Mouse (Mus musculus) right cerebral cortex, postnatal 25 days (tissue): ENCODE measurements at regions not wholly inside any gene's neighbourhood (a gene's known extent, or its start where the extent isn't known, plus 50 kb on each side); places are given as distances from the start of the nearest gene placed in this dataset.

Experiments used
- DNase-seq: peaks from one replicate; pipeline ENCODE4 v3.0.0; 2022

- no peak for DNase-seq
These were observed 193.5 kb upstream of the Arpp21 start for GRCm38 (mm10) chr9:112429196-112429595.

- no peak for DNase-seq
These were observed 170.1 kb upstream of the Arpp21 start for GRCm38 (mm10) chr9:112405772-112406315.

- DNase-seq: no peak
These were observed 135.0 kb upstream of the Arpp21 start for GRCm38 (mm10) chr9:112370746-112371145.

- DNase-seq: no peak
These were observed 131.6 kb upstream of the Arpp21 start for GRCm38 (mm10) chr9:112367291-112367690.

GRCm38 (mm10) chr9:112361355-112361754 is 125.6 kb upstream of the Arpp21 start:
- no peak for DNase-seq

- DNase-seq: no peak
These were observed 123.1 kb upstream of the Arpp21 start for GRCm38 (mm10) chr9:112358711-112359298.

- DNase-seq: no peak
These were observed 117.5 kb upstream of the Arpp21 start for GRCm38 (mm10) chr9:112353196-112353595.

GRCm38 (mm10) chr9:112348942-112349341 is 113.2 kb upstream of the Arpp21 start:
- DNase-seq: no peak

- DNase-seq: no peak
These were observed 109.1 kb upstream of the Arpp21 start for GRCm38 (mm10) chr9:112344792-112345191.

GRCm38 (mm10) chr9:112340363-112340762 is 104.6 kb upstream of the Arpp21 start:
- DNase-seq: no peak

- no peak for DNase-seq
These were observed 84.3 kb upstream of the Arpp21 start for GRCm38 (mm10) chr9:112320016-112320415.

GRCm38 (mm10) chr9:112308950-112309349 is 73.2 kb upstream of the Arpp21 start:
- DNase-seq: no peak

GRCm38 (mm10) chr9:112307837-112308236 is 72.1 kb upstream of the Arpp21 start:
- DNase-seq: peak; percentile 15

- DNase-seq: peak; percentile 8
These were observed 56.1 kb upstream of the Arpp21 start for GRCm38 (mm10) chr9:112291875-112292274.
